Mouse (Mus musculus) hindbrain, postnatal 0 days (tissue): Measurements from ENCODE around the gene Camk1g. TPM values are rescaled to one million over a fixed set of nuclear protein-coding genes. Genes with fewer than 3 reads are reported as not detected.

Experiments used
- ATAC-seq: fragments of 200-750 bp; cut with Nextera tagmentation; 2 replicates; pipeline ENCODE4 v1.8.0; 2017; ENCODE audit warnings: mild to moderate bottlenecking, moderate TSS enrichment, moderate library complexity
- DNase-seq: peaks from one replicate; pipeline ENCODE4 v3.0.0-alpha.2; 2015; ENCODE audit warnings: low spot score
- H3K27ac ChIP-seq: fragments of 300-500 bp; sonication (generic); 2 replicates; pipeline ENCODE4 v1.5.1; 2014; ENCODE audit warnings: mild to moderate bottlenecking
- H3K27me3 ChIP-seq: fragments of 300-500 bp; sonication (generic); 2 replicates; pipeline ENCODE4 v1.6.1; 2014; ENCODE audit warnings: low read length, mixed read lengths; ENCODE audit not compliant: insufficient read depth
- H3K36me3 ChIP-seq: fragments of 300-500 bp; sonication (generic); 2 replicates; pipeline ENCODE4 v1.6.1; 2014; ENCODE audit warnings: low read length, mixed read lengths; ENCODE audit not compliant: insufficient read depth
- H3K4me1 ChIP-seq: fragments of 300-500 bp; sonication (generic); 2 replicates; pipeline ENCODE4 v1.6.1; 2014; ENCODE audit warnings: antibody characterized with exemption, low read length, mixed read lengths; ENCODE audit not compliant: insufficient read depth
- H3K4me2 ChIP-seq: fragments of 300-500 bp; sonication (generic); 2 replicates; pipeline ENCODE4 v1.6.1; 2014; ENCODE audit warnings: low read depth, mild to moderate bottlenecking, low read length, moderate library complexity, mixed read lengths
- H3K4me3 ChIP-seq: fragments of 300-500 bp; sonication (generic); 2 replicates; pipeline ENCODE4 v1.5.1; 2014; ENCODE audit warnings: low read length
- H3K9ac ChIP-seq: fragments of 300-500 bp; sonication (generic); replicated peaks from 2 replicates; pipeline ENCODE4 v1.6.1; 2014; ENCODE audit warnings: mild to moderate bottlenecking, low read length, moderate library complexity, mixed read lengths
- H3K9me3 ChIP-seq: fragments of 300-500 bp; sonication (generic); 2 replicates; pipeline ENCODE4 v1.6.1; 2016; ENCODE audit warnings: low read length, mixed read lengths
- CTCF ChIP-seq: IDR thresholded peaks from 2 replicates; pipeline ENCODE4 v1.5.1; 2016; ENCODE audit warnings: antibody characterized with exemption, control low read depth, low read depth
- WGBS: fragments of 180-500 bp; shearing (Covaris S2); extraction: QIAGEN DNeasy Blood & Tissue Kit; methylation state at CpG from one replicate; pipeline ENCODE4 v1.1.7; 2014; 5-methylcytosine and 5-hydroxymethylcytosine counted together
- polyA plus RNA-seq: library from polyadenylated mRNA; unstranded; fragments of >200 nt; fragmentation: Nextera tagmentation; extraction: Ambion mirVana; gene quantifications from 2 replicates; pipeline ENCODE4 v1.2.1, GENCODE M21; 2015
- total RNA-seq: library from RNA; depleted of rRNA; stranded (reverse); fragments of >200 nt; gene quantifications from 2 replicates; pipeline ENCODE4 v1.2.3, GENCODE M21; 2014

Camk1g gene
- total and polyA plus RNA-seq, 2 experiments from 2014 or later, result 32.9 to 35.1 TPM

- no peak overlapping the region for H3K4me2 ChIP-seq
- H3K27me3 ChIP-seq, result no peaks in the 10 kb centered on the region
- ATAC-seq, result no peak
- no peak overlapping the region for H3K27ac ChIP-seq
- 0 out of 2 replicates have a peak, but pooled peaks have one; percentile 16 for TF ChIP-seq CTCF
- peaks cover 15% of the 10 kb centered on the region for H3K4me1 ChIP-seq
- H3K9ac ChIP-seq, result no peak overlapping the region
- no peaks in the 10 kb centered on the region for H3K9me3 ChIP-seq
- H3K4me3 ChIP-seq, result no peak overlapping the region
- peak; percentile 43 for DNase-seq
- WGBS, result 42% methylated on average over 2 of the region's 2 CpGs
- no peaks in the 10 kb centered on the region for H3K36me3 ChIP-seq
Observed at GRCm38 (mm10) chr1:193387241-193387640, 17.1 kb upstream of the Camk1g start.

DNA sequence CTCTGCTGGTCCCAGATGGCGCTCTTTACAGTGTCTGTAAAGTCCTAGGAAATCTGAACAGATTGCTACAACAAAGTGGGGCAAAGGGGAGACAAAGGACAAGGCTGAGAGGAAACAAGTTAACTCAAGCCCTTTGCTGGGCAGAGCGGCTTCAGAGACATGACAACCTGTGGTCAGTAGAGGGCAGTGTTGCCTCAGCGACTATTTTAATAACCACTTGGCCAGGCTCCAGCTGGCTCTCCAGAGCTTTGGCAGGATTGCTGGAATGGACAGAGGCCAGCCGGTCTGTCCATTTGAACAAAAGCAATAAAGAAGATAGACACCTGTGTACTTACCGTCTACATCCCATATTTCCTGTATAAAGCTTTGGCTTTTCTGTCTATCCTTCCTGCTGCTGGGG is 16.0 kb upstream of the Camk1g start:
- peak; percentile 44 for ATAC-seq
- DNase-seq, result peak; percentile 95
- no peaks in the 10 kb centered on the region for H3K27me3 ChIP-seq
- H3K27ac ChIP-seq, result no peak overlapping the region
- H3K4me2 ChIP-seq, result no peak overlapping the region
- H3K4me3 ChIP-seq, result no peak overlapping the region
- H3K9ac ChIP-seq, result no peak overlapping the region
- TF ChIP-seq CTCF, result peak; percentile 91
- peaks cover 15% of the 10 kb centered on the region for H3K4me1 ChIP-seq
- no peaks in the 10 kb centered on the region for H3K36me3 ChIP-seq
- no peaks in the 10 kb centered on the region for H3K9me3 ChIP-seq
- WGBS, result 1% methylated on average over 5 of the region's 5 CpGs

DNA sequence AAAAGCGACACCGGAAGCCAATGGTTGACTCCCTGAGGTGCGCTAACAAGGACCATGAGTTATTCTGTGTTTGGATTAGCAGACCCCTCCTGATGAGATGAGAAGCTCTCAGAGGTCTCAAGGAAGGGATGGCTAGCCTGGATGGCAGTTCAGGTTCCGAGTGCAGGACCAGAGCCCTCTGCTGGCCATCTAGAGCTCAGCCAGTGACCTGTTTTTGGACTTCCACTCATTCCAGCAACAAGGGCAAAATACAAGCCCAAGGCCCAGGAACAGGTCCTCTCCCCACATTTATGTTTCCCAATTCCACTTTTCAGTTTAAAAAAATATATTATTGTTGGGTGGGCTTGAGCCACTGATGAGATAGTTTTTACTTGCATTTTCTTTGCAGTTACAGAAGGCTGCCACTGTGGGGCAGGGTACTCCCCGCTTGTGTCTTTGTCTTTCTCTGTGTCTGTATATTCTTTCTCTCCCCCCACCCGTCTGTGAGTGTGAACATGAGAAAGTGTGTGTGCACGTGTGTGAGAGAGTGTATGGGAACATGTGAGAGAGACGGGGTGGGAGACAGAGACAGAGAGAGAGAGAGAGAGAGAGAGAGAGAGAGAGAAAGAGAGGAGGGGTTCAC is 12.9 kb upstream of the Camk1g start:
- Histone ChIP-seq H3K27ac (no peak overlapping the region), H3K27me3 (no peaks in the 10 kb centered on the region), H3K4me1 (peaks cover 8% of the 10 kb centered on the region), H3K9ac (no peak overlapping the region), H3K4me2 (peak overlapping the region; percentile 46), H3K4me3 (0 out of 2 replicates have a peak overlapping the region, but pooled peaks have one; percentile 15), H3K36me3 (no peaks in the 10 kb centered on the region), H3K9me3 (no peaks in the 10 kb centered on the region)
- ATAC-seq (peak; percentile 41), DNase-seq (peak; percentile 71)
- TF ChIP-seq CTCF, result peak; percentile 80
- 5% methylated on average over 8 of the region's 8 CpGs for WGBS

GRCm38 (mm10) chr1:193382435-193382834 is 12.3 kb upstream of the Camk1g start:
- Histone ChIP-seq H3K27ac (peak overlapping the region; percentile 22; the same call in 1 of the 2 replicates), H3K9me3 (no peaks in the 10 kb centered on the region), H3K27me3 (no peaks in the 10 kb centered on the region), H3K4me1 (peaks cover 8% of the 10 kb centered on the region), H3K36me3 (no peaks in the 10 kb centered on the region), H3K9ac (0 out of 2 replicates have a peak overlapping the region, but pooled peaks have one; percentile 7), H3K4me2 (peak overlapping the region; percentile 46), H3K4me3 (0 out of 2 replicates have a peak overlapping the region, but pooled peaks have one; percentile 15)
- 4% methylated on average over 8 of the region's 8 CpGs for WGBS
- ATAC-seq, result peak; percentile 65
- peak; percentile 64 for DNase-seq
- TF ChIP-seq CTCF, result no peak

GRCm38 (mm10) chr1:193381597-193382404 is 11.7 kb upstream of the Camk1g start:
- Histone ChIP-seq H3K27ac (peak overlapping the region; percentile 22; the same call in 1 of the 2 replicates), H3K36me3 (no peaks in the 10 kb centered on the region), H3K9me3 (no peaks in the 10 kb centered on the region), H3K9ac (0 out of 2 replicates have a peak overlapping the region, but pooled peaks have one; percentile 7), H3K4me3 (no peak overlapping the region), H3K27me3 (no peaks in the 10 kb centered on the region), H3K4me2 (peak overlapping the region; percentile 46), H3K4me1 (peaks cover 8% of the 10 kb centered on the region)
- ATAC-seq (peak; percentile 1; the same call in 1 of the 2 replicates), DNase-seq (peak; percentile 43)
- TF ChIP-seq CTCF, result no peak
- 25% methylated on average over 11 of the region's 11 CpGs for WGBS

GRCm38 (mm10) chr1:193380877-193381276 is 10.8 kb upstream of the Camk1g start:
- Histone ChIP-seq H3K9ac (no peak overlapping the region), H3K27me3 (no peaks in the 10 kb centered on the region), H3K9me3 (no peaks in the 10 kb centered on the region), H3K27ac (no peak overlapping the region), H3K4me2 (no peak overlapping the region), H3K36me3 (no peaks in the 10 kb centered on the region), H3K4me1 (peaks cover 7% of the 10 kb centered on the region; the same call in 1 of the 2 replicates), H3K4me3 (no peak overlapping the region)
- 72% methylated on average over 5 of the region's 5 CpGs for WGBS
- DNase-seq (no peak), ATAC-seq (no peak)
- no peak for TF ChIP-seq CTCF
